Mouse (Mus musculus): ENCODE measurements around the gene Nuak2. TPM values are rescaled to one million over a fixed set of nuclear protein-coding genes. Genes with fewer than 3 reads are reported as not detected.

Nuak2 gene
- polyA plus RNA-seq, 1 experiment from 2014 or later: 3.0 TPM

- DNase-seq (ENCODE audit: low spot score): no peak
- no peak overlapping the region for H3K4me3 ChIP-seq
- H3K4me1 ChIP-seq: peaks cover 48% of the 10 kb centered on the region
- H3K36me3 ChIP-seq: peaks cover 38% of the 10 kb centered on the region
- H3K27ac ChIP-seq: no peak overlapping the region
- H3K9me3 ChIP-seq: no peaks in the 10 kb centered on the region
- H3K27me3 ChIP-seq (ENCODE audit: insufficient read depth, poor library complexity, severe bottlenecking): no peaks in the 10 kb centered on the region
- 81% methylated on average over 27 of the region's 27 CpGs for WGBS
These were observed 64.7 kb downstream of the Nuak2 start for GRCm38 (mm10) chr1:132380550-132381100.

DNA sequence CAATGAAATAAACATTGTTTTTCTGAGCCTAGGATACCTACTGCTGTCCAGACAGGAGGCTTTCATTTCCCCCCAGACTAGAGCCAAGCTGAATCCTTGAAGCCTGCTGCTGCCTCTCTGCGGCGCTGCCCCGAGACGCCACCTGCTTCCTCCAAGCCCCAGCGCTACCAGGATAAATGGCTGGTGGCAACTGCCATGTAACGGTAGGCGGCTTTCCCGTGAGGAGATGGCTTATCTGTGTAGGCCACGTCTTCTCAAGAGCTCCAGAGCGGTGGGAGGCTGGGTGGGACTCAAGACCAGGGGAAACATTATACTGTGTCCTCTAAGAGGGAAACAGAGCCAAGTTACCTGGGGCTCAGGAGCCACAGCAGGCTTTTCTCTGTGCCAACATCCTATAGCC lies 66.0 kb downstream of the Nuak2 start:
- Histone ChIP-seq H3K36me3 (peaks cover 38% of the 10 kb centered on the region), H3K27ac (no peak overlapping the region), H3K27me3 (ENCODE audit: insufficient read depth, poor library complexity, severe bottlenecking) (no peaks in the 10 kb centered on the region), H3K9me3 (no peaks in the 10 kb centered on the region), H3K4me1 (peaks cover 43% of the 10 kb centered on the region), H3K4me3 (no peak overlapping the region)
- DNase-seq (ENCODE audit: low spot score): no peak
- 61% methylated on average over 10 of the region's 10 CpGs for WGBS

Other genes with a start within 250 kb of the Nuak2 start
- gene Mfsd4a, start 248.1 kb upstream of the Nuak2 start, polyA plus RNA-seq (2016; fragmentation: Nextera tagmentation; extraction: Ambion mirVana): 7.3 and 12.0 TPM in 2 replicates
- 6.8 and 6.9 TPM in 2 replicates for gene Cdk18, start 176.4 kb upstream of the Nuak2 start, polyA plus RNA-seq (2016; fragmentation: Nextera tagmentation; extraction: Ambion mirVana)
- gene Lemd1, start 124.7 kb upstream of the Nuak2 start, polyA plus RNA-seq (2016; fragmentation: Nextera tagmentation; extraction: Ambion mirVana): 0.12 and 0.49 TPM in 2 replicates
- gene AC124108.1, start 124.7 kb upstream of the Nuak2 start, polyA plus RNA-seq (2016; fragmentation: Nextera tagmentation; extraction: Ambion mirVana): 0.05 TPM in 1 of 2 replicates, not detected in the other
- gene Gm10188, start 86.4 kb upstream of the Nuak2 start, polyA plus RNA-seq (2016; fragmentation: Nextera tagmentation; extraction: Ambion mirVana): not detected in 2 replicates
- 0.26 and 0.60 TPM in 2 replicates for gene Klhdc8a, start 17.5 kb upstream of the Nuak2 start, polyA plus RNA-seq (2016; fragmentation: Nextera tagmentation; extraction: Ambion mirVana)
- 10.1 and 12.6 TPM in 2 replicates for gene Tmcc2, start 75.2 kb downstream of the Nuak2 start, polyA plus RNA-seq (2016; fragmentation: Nextera tagmentation; extraction: Ambion mirVana)
- 10.6 and 10.8 TPM in 2 replicates for gene Dstyk, start 101.4 kb downstream of the Nuak2 start, polyA plus RNA-seq (2016; fragmentation: Nextera tagmentation; extraction: Ambion mirVana)
- gene Rbbp5, start 161.2 kb downstream of the Nuak2 start, polyA plus RNA-seq (2016; fragmentation: Nextera tagmentation; extraction: Ambion mirVana): 33.2 and 43.6 TPM in 2 replicates
- gene Tmem81, start 190.1 kb downstream of the Nuak2 start, polyA plus RNA-seq (2016; fragmentation: Nextera tagmentation; extraction: Ambion mirVana): 1.2 and 1.3 TPM in 2 replicates
- gene Cntn2, start 227.1 kb downstream of the Nuak2 start, polyA plus RNA-seq (2016; fragmentation: Nextera tagmentation; extraction: Ambion mirVana): 0.14 and 0.67 TPM in 2 replicates